Mouse (Mus musculus) small intestine, adult 2 months (tissue): ENCODE results near the gene Hmgb1.

Experiments
- CTCF ChIP-seq: fragments of 200-500 bp; IDR thresholded peaks from 2 replicates; pipeline ENCODE4 v1.5.1; 2012; ENCODE audit warnings: low read depth, mild to moderate bottlenecking, control low read depth, inconsistent platforms, low read length, moderate library complexity, mixed read lengths; ENCODE audit not compliant: insufficient replicate concordance, insufficient read length; ENCODE audit errors: extremely low read depth
- POLR2A ChIP-seq: fragments of 200-500 bp; IDR thresholded peaks from 2 replicates; pipeline ENCODE4 v1.6.1; 2012; ENCODE audit warnings: low read depth, mild to moderate bottlenecking, control low read depth, inconsistent platforms, low read length, moderate library complexity

- TF ChIP-seq CTCF (no peak), POLR2A (no peak)
These were observed 5.9 kb upstream of the Hmgb1 start for GRCm38 (mm10) chr5:149190160-149190559.
